Mouse (Mus musculus) testis, adult 2 months (tissue): ENCODE data around the gene St6galnac3. TPM values are rescaled to one million over a fixed set of nuclear protein-coding genes. Genes with fewer than 3 reads are reported as not detected.

Experiments used
- H3K27ac ChIP-seq: fragments of 200-500 bp; 2 replicates; pipeline ENCODE4 v1.5.1; 2012; ENCODE audit warnings: low read depth, low read length; ENCODE audit not compliant: control insufficient read depth, insufficient read depth
- H3K27me3 ChIP-seq: fragments of 200-500 bp; 2 replicates; pipeline ENCODE4 v1.6.1; 2012; ENCODE audit warnings: mild to moderate bottlenecking, low read length, moderate library complexity; ENCODE audit not compliant: control insufficient read depth, insufficient read depth
- H3K36me3 ChIP-seq: fragments of 200-500 bp; 2 replicates; pipeline ENCODE4 v1.6.1; 2012; ENCODE audit warnings: mild to moderate bottlenecking, low read length; ENCODE audit not compliant: control insufficient read depth, insufficient read depth
- H3K4me1 ChIP-seq: fragments of 200-500 bp; 2 replicates; pipeline ENCODE4 v1.6.1; 2012; ENCODE audit warnings: low read length; ENCODE audit not compliant: control insufficient read depth, insufficient read depth
- H3K4me3 ChIP-seq: fragments of 200-500 bp; 2 replicates; pipeline ENCODE4 v1.5.1; 2012; ENCODE audit warnings: low read depth, mild to moderate bottlenecking, low read length, moderate library complexity, mixed read lengths; ENCODE audit not compliant: control insufficient read depth
- CTCF ChIP-seq: fragments of 200-500 bp; IDR thresholded peaks from 2 replicates; pipeline ENCODE4 v1.5.1; 2012; ENCODE audit warnings: low read depth, mild to moderate bottlenecking, inconsistent platforms, low read length, moderate library complexity; ENCODE audit not compliant: control insufficient read depth, insufficient read depth, insufficient replicate concordance
- POLR2A ChIP-seq: fragments of 200-500 bp; IDR thresholded peaks from 2 replicates; pipeline ENCODE4 v1.6.1; 2012; ENCODE audit warnings: low read depth, mild to moderate bottlenecking, inconsistent platforms, low read length, moderate library complexity; ENCODE audit not compliant: control insufficient read depth
- polyA plus RNA-seq: library from polyadenylated mRNA; depleted of rRNA; stranded (reverse); fragments of >200 nt; gene quantifications from 2 replicates; pipeline ENCODE4 v1.2.3, GENCODE M21; 2012

St6galnac3 gene
- polyA plus RNA-seq, 1 experiment = 2.2 TPM

- no peak for TF ChIP-seq POLR2A
- no peak for TF ChIP-seq CTCF
- H3K4me1 ChIP-seq = no peaks in the 10 kb centered on the region
- no peak overlapping the region for H3K4me3 ChIP-seq
- no peaks in the 10 kb centered on the region for H3K27me3 ChIP-seq
- no peaks in the 10 kb centered on the region for H3K36me3 ChIP-seq
- H3K27ac ChIP-seq = no peak overlapping the region
Measured at GRCm38 (mm10) chr3:153334152-153334825, 390.7 kb downstream of the St6galnac3 start.

GRCm38 (mm10) chr3:153324307-153324706 lies 400.7 kb downstream of the St6galnac3 start:
- TF ChIP-seq CTCF (no peak), POLR2A (no peak)
- Histone ChIP-seq H3K4me3 (no peak overlapping the region), H3K27me3 (no peaks in the 10 kb centered on the region), H3K4me1 (no peaks in the 10 kb centered on the region), H3K27ac (no peak overlapping the region), H3K36me3 (no peaks in the 10 kb centered on the region)

- Histone ChIP-seq H3K27ac (no peak overlapping the region), H3K4me1 (no peaks in the 10 kb centered on the region), H3K27me3 (no peaks in the 10 kb centered on the region), H3K4me3 (no peak overlapping the region), H3K36me3 (no peaks in the 10 kb centered on the region)
- TF ChIP-seq POLR2A = no peak
- no peak for TF ChIP-seq CTCF
Measured at GRCm38 (mm10) chr3:153323446-153323845, 401.5 kb downstream of the St6galnac3 start.

DNA sequence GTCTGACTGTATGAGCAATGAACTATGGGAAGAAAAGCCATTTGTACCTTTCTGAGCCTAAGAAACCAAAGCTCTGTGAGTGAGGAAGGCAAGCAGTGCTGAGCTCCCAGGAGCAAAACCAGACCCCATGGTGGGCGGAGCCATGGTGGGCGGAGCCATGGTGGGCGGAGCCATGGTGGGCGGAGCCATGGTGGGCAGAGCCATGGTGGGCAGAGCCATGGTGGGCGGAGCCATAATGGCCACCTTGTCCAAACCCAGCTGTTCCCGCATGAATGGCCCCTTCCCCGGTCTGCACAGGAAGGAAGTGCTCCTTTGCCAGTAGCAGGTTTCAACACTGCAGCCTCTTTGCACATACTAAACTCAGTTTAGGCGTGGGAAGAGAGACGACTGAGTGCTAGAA lies 411.4 kb downstream of the St6galnac3 start:
- no peaks in the 10 kb centered on the region for H3K27me3 ChIP-seq
- H3K36me3 ChIP-seq = no peaks in the 10 kb centered on the region
- no peaks in the 10 kb centered on the region for H3K4me1 ChIP-seq
- no peak for TF ChIP-seq CTCF
- TF ChIP-seq POLR2A = no peak
- H3K4me3 ChIP-seq = peak overlapping the region; percentile 80
- no peak overlapping the region for H3K27ac ChIP-seq

DNA sequence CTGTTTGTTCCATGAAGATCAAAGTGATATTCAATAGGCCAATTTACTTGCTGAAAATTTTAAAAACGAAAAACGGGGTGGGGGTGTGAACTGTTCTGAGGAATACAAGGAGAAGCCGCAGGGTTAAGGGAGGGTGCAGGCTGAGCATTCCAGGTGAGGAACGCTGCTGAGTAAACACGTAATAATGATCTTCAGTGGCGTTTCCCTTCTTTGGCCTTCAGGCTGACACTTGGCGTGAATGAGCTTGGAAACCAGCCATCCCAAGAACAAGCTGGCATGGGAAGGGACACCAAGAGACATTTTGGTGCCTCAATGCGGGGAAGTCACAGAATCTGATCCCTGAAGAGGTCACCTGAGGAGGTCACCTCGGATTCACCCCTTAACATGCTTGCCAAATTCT lies 411.8 kb downstream of the St6galnac3 start:
- peak; percentile 73; the same call in 1 of the 2 replicates for TF ChIP-seq POLR2A
- TF ChIP-seq CTCF = no peak
- H3K36me3 ChIP-seq = no peaks in the 10 kb centered on the region
- H3K27ac ChIP-seq = no peak overlapping the region
- peak overlapping the region; percentile 80 for H3K4me3 ChIP-seq
- H3K27me3 ChIP-seq = no peaks in the 10 kb centered on the region
- no peaks in the 10 kb centered on the region for H3K4me1 ChIP-seq

- Histone ChIP-seq H3K4me3 (no peak overlapping the region), H3K36me3 (no peaks in the 10 kb centered on the region), H3K4me1 (no peaks in the 10 kb centered on the region), H3K27me3 (no peaks in the 10 kb centered on the region), H3K27ac (no peak overlapping the region)
- TF ChIP-seq CTCF (no peak), POLR2A (no peak)
Measured at GRCm38 (mm10) chr3:153312006-153312405, 413.0 kb downstream of the St6galnac3 start.

DNA sequence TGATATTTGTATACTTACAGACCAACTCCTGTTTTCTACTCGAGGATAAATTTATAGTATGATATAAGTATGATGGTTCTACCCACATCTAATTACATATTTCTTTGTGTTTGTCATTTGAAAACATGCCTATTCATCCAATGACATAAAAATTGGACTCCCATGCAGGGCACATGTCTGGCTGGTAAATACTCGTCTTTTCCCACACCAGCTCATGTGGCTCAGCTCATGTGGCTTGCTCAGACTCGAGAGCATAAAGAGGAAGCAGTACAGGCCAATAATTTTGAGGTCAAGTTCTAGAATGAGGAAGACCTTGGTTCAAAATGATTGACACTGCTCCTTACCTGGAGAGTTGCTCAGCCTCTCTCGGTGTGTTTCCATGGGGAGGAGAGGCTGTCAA lies 416.6 kb downstream of the St6galnac3 start:
- no peak overlapping the region for H3K4me3 ChIP-seq
- no peaks in the 10 kb centered on the region for H3K36me3 ChIP-seq
- no peaks in the 10 kb centered on the region for H3K27me3 ChIP-seq
- TF ChIP-seq POLR2A (no peak), CTCF (no peak)
- no peak overlapping the region for H3K27ac ChIP-seq
- no peaks in the 10 kb centered on the region for H3K4me1 ChIP-seq
